Mouse (Mus musculus): ENCODE measurements around the gene Rnf24. TPM values are rescaled to one million over a fixed set of nuclear protein-coding genes. Genes with fewer than 3 reads are reported as not detected.

Gene Rnf24
- total RNA-seq, 2 experiments from 2014 or later = 29.8 to 30.8 TPM

GRCm38 (mm10) chr2:131265056-131265455 lies 87.6 kb downstream of the Rnf24 start:
- no peak for DNase-seq (ENCODE audit: low spot score in 2 of 2)

GRCm38 (mm10) chr2:131264027-131264426 lies 88.7 kb downstream of the Rnf24 start:
- DNase-seq (ENCODE audit: low spot score in 2 of 2) = no peak

- DNase-seq (ENCODE audit: low spot score in 2 of 2) = no peak
These were observed 89.7 kb downstream of the Rnf24 start for GRCm38 (mm10) chr2:131262680-131263670.

GRCm38 (mm10) chr2:131262213-131262672 lies 90.4 kb downstream of the Rnf24 start, which contains the start of gene Pank2:
TSS of gene Pank2 (plus strand) at chr2:131262495.
- peak; percentile 98 to 99 for DNase-seq (ENCODE audit: low spot score in 2 of 2)

- no peak for DNase-seq (ENCODE audit: low spot score in 2 of 2)
These were observed 91.0 kb downstream of the Rnf24 start for GRCm38 (mm10) chr2:131261481-131262212.

- DNase-seq (ENCODE audit: low spot score in 2 of 2) = no peak
These were observed 92.0 kb downstream of the Rnf24 start for GRCm38 (mm10) chr2:131260544-131261307.

GRCm38 (mm10) chr2:131258693-131259092 lies 94.0 kb downstream of the Rnf24 start:
- DNase-seq (ENCODE audit: low spot score in 2 of 2) = no peak

GRCm38 (mm10) chr2:131255738-131256137 lies 97.0 kb downstream of the Rnf24 start:
- no peak for DNase-seq (ENCODE audit: low spot score in 2 of 2)

GRCm38 (mm10) chr2:131254329-131254713 lies 98.4 kb downstream of the Rnf24 start:
- no peak for DNase-seq (ENCODE audit: low spot score in 2 of 2)

- DNase-seq (ENCODE audit: low spot score in 2 of 2) = peak; percentile 38 to 51
These were observed 98.9 kb downstream of the Rnf24 start for GRCm38 (mm10) chr2:131253681-131254328.

Small RNAs within 50 kb of the gene (microRNA-seq; reads per million reads assigned to microRNA genes)
- gene Mir103-2 = 61.0 to 67.2 reads per million in 2 experiments

Other genes with a start within 250 kb of the Rnf24 start
- 10 to 100 TPM in 1 of 2 experiments, 1 to 10 TPM in 1; 9.3 to 10.9 TPM for gene Hspa12b, start 225.6 kb downstream of the Rnf24 start, total RNA-seq (2021)
- gene Gm11037, start 219.4 kb downstream of the Rnf24 start, total RNA-seq (2021) = not detected
- 10 to 100 TPM; 64.4 to 70.0 TPM for gene 1700037H04Rik, start 192.8 kb downstream of the Rnf24 start, total RNA-seq (2021)
- gene Cenpb, start 172.8 kb downstream of the Rnf24 start, total RNA-seq (2021) = 100 to 1,000 TPM; 106 to 108 TPM
- gene Cdc25b, start 165.9 kb downstream of the Rnf24 start, total RNA-seq (2021) = 10 to 100 TPM; 19.7 to 27.0 TPM
- gene Spef1, start 165.6 kb downstream of the Rnf24 start, total RNA-seq (2021) = 10 to 100 TPM; 21.9 to 22.7 TPM
- 10 to 100 TPM; 21.0 to 22.4 TPM for gene Ap5s1, start 145.8 kb downstream of the Rnf24 start, total RNA-seq (2021)
- gene Mavs, start 118.8 kb downstream of the Rnf24 start, total RNA-seq (2021) = 1 to 10 TPM; 6.8 to 7.4 TPM
- 10 to 100 TPM; 64.8 to 69.1 TPM for gene Pank2, start 90.4 kb downstream of the Rnf24 start, total RNA-seq (2021)
- 10 to 100 TPM; 68.0 to 74.6 TPM for gene Smox, start 138.6 kb upstream of the Rnf24 start, total RNA-seq (2021)
- gene Adra1d, start 209.4 kb upstream of the Rnf24 start, total RNA-seq (2021) = 10 to 100 TPM; 39.6 to 43.2 TPM